Mouse (Mus musculus): Measurements from ENCODE around the gene Pcyt1a. TPM values are rescaled to one million over a fixed set of nuclear protein-coding genes. Genes with fewer than 3 reads are reported as not detected.

The Pcyt1a gene
- polyA plus RNA-seq, 2 experiments = 23.4 to 45.9 TPM

GRCm38 (mm10) chr16:32400267-32400666 is 30.5 kb upstream of the Pcyt1a start, which contains the start of gene Tm4sf19:
TSS of gene Tm4sf19 (plus strand) at chr16:32400506.
- no peak for ATAC-seq (ENCODE audit: low FRiP score, low read depth)
- Histone ChIP-seq H3K27ac (replicated peaks; ENCODE audit: low read depth, low read length) (no peak within 1 kb of the TSS), H3K27me3 (ENCODE audit: control insufficient read depth, insufficient read depth, low read length) (no peaks in the 10 kb centered on the region), H3K4me3 (replicated peaks; ENCODE audit: low read length) (no peak within 1 kb of the TSS), H3K9me3 (ENCODE audit: control insufficient read depth, low read length) (no peaks in the 10 kb centered on the region), H3K36me3 (ENCODE audit: control insufficient read depth, insufficient read depth, low read length) (no peaks in the 10 kb centered on the region), H3K4me1 (ENCODE audit: control insufficient read depth, insufficient read depth, low read length) (no peaks in the 10 kb centered on the region), H3K9ac (ENCODE audit: low read depth, low read length, severe bottlenecking) (no peak within 1 kb of the TSS), H3K4me2 (replicated peaks; ENCODE audit: low read depth, low read length, severe bottlenecking) (no peak within 1 kb of the TSS)
- TF ChIP-seq POLR2A (IDR thresholded peaks at IDR 0.05; ENCODE audit: borderline replicate concordance, extremely low read depth, insufficient read depth, insufficient read length) = no peak
- DNase-seq (ENCODE audit: low spot score) = no peak
- WGBS = 78% methylated on average over 7 of the region's 7 CpGs

GRCm38 (mm10) chr16:32401335-32401965 is 29.3 kb upstream of the Pcyt1a start:
- DNase-seq (ENCODE audit: low spot score) (no peak), ATAC-seq (ENCODE audit: low FRiP score, low read depth) (no peak)
- no peak for TF ChIP-seq POLR2A (IDR thresholded peaks at IDR 0.05; ENCODE audit: borderline replicate concordance, extremely low read depth, insufficient read depth, insufficient read length)
- 82% methylated on average over 9 of the region's 9 CpGs for WGBS
- no peaks in the 10 kb centered on the region for H3K9me3 ChIP-seq (ENCODE audit: control insufficient read depth, low read length)
- no peaks in the 10 kb centered on the region for H3K27me3 ChIP-seq (ENCODE audit: control insufficient read depth, insufficient read depth, low read length)
- no peak overlapping the region for H3K4me3 ChIP-seq (replicated peaks; ENCODE audit: low read length)
- H3K4me2 ChIP-seq (replicated peaks; ENCODE audit: low read depth, low read length, severe bottlenecking) = no peak overlapping the region
- H3K36me3 ChIP-seq (ENCODE audit: control insufficient read depth, insufficient read depth, low read length) = no peaks in the 10 kb centered on the region
- no peak overlapping the region for H3K27ac ChIP-seq (replicated peaks; ENCODE audit: low read depth, low read length)
- no peaks in the 10 kb centered on the region for H3K4me1 ChIP-seq (ENCODE audit: control insufficient read depth, insufficient read depth, low read length)
- no peak overlapping the region for H3K9ac ChIP-seq (ENCODE audit: low read depth, low read length, severe bottlenecking)

- no peak for ATAC-seq (ENCODE audit: low FRiP score, low read depth)
- no peak overlapping the region for H3K4me3 ChIP-seq (replicated peaks; ENCODE audit: low read length)
- H3K27ac ChIP-seq (replicated peaks; ENCODE audit: low read depth, low read length) = no peak overlapping the region
- no peak for TF ChIP-seq POLR2A (IDR thresholded peaks at IDR 0.05; ENCODE audit: borderline replicate concordance, extremely low read depth, insufficient read depth, insufficient read length)
- H3K4me2 ChIP-seq (replicated peaks; ENCODE audit: low read depth, low read length, severe bottlenecking) = no peak overlapping the region
- no peaks in the 10 kb centered on the region for H3K36me3 ChIP-seq (ENCODE audit: control insufficient read depth, insufficient read depth, low read length)
- no peaks in the 10 kb centered on the region for H3K9me3 ChIP-seq (ENCODE audit: control insufficient read depth, low read length)
- no peak for DNase-seq (ENCODE audit: low spot score)
- no peaks in the 10 kb centered on the region for H3K4me1 ChIP-seq (ENCODE audit: control insufficient read depth, insufficient read depth, low read length)
- WGBS = 75% methylated on average over 3 of the region's 3 CpGs
- no peak overlapping the region for H3K9ac ChIP-seq (ENCODE audit: low read depth, low read length, severe bottlenecking)
- H3K27me3 ChIP-seq (ENCODE audit: control insufficient read depth, insufficient read depth, low read length) = no peaks in the 10 kb centered on the region
Observed at GRCm38 (mm10) chr16:32402818-32403217, 27.9 kb upstream of the Pcyt1a start.

GRCm38 (mm10) chr16:32405716-32406115 is 25.0 kb upstream of the Pcyt1a start:
- ATAC-seq (ENCODE audit: low FRiP score, low read depth) = no peak
- no peaks in the 10 kb centered on the region for H3K4me1 ChIP-seq (ENCODE audit: control insufficient read depth, insufficient read depth, low read length)
- no peak overlapping the region for H3K9ac ChIP-seq (ENCODE audit: low read depth, low read length, severe bottlenecking)
- no peak overlapping the region for H3K4me3 ChIP-seq (replicated peaks; ENCODE audit: low read length)
- H3K27ac ChIP-seq (replicated peaks; ENCODE audit: low read depth, low read length) = no peak overlapping the region
- WGBS = 93% methylated on average over 9 of the region's 9 CpGs
- no peak for TF ChIP-seq POLR2A (IDR thresholded peaks at IDR 0.05; ENCODE audit: borderline replicate concordance, extremely low read depth, insufficient read depth, insufficient read length)
- no peaks in the 10 kb centered on the region for H3K36me3 ChIP-seq (ENCODE audit: control insufficient read depth, insufficient read depth, low read length)
- no peaks in the 10 kb centered on the region for H3K9me3 ChIP-seq (ENCODE audit: control insufficient read depth, low read length)
- H3K27me3 ChIP-seq (ENCODE audit: control insufficient read depth, insufficient read depth, low read length) = no peaks in the 10 kb centered on the region
- no peak overlapping the region for H3K4me2 ChIP-seq (replicated peaks; ENCODE audit: low read depth, low read length, severe bottlenecking)
- DNase-seq (ENCODE audit: low spot score) = no peak

- H3K36me3 ChIP-seq (ENCODE audit: control insufficient read depth, insufficient read depth, low read length) = no peaks in the 10 kb centered on the region
- H3K4me2 ChIP-seq (replicated peaks; ENCODE audit: low read depth, low read length, severe bottlenecking) = no peak overlapping the region
- no peak for ATAC-seq (ENCODE audit: low FRiP score, low read depth)
- H3K4me3 ChIP-seq (replicated peaks; ENCODE audit: low read length) = no peak overlapping the region
- no peak overlapping the region for H3K9ac ChIP-seq (ENCODE audit: low read depth, low read length, severe bottlenecking)
- H3K4me1 ChIP-seq (ENCODE audit: control insufficient read depth, insufficient read depth, low read length) = no peaks in the 10 kb centered on the region
- no peaks in the 10 kb centered on the region for H3K27me3 ChIP-seq (ENCODE audit: control insufficient read depth, insufficient read depth, low read length)
- H3K9me3 ChIP-seq (ENCODE audit: control insufficient read depth, low read length) = no peaks in the 10 kb centered on the region
- no peak for TF ChIP-seq POLR2A (IDR thresholded peaks at IDR 0.05; ENCODE audit: borderline replicate concordance, extremely low read depth, insufficient read depth, insufficient read length)
- no peak overlapping the region for H3K27ac ChIP-seq (replicated peaks; ENCODE audit: low read depth, low read length)
- no peak for DNase-seq (ENCODE audit: low spot score)
- WGBS = 34% methylated on average over 6 of the region's 6 CpGs
Observed at GRCm38 (mm10) chr16:32406671-32407070, 24.1 kb upstream of the Pcyt1a start.
